Mouse (Mus musculus): ENCODE data around the gene Plpp4. TPM values are rescaled to one million over a fixed set of nuclear protein-coding genes. Genes with fewer than 3 reads are reported as not detected.

Gene Plpp4
- total and polyA plus RNA-seq, 3 experiments = not detected

DNA sequence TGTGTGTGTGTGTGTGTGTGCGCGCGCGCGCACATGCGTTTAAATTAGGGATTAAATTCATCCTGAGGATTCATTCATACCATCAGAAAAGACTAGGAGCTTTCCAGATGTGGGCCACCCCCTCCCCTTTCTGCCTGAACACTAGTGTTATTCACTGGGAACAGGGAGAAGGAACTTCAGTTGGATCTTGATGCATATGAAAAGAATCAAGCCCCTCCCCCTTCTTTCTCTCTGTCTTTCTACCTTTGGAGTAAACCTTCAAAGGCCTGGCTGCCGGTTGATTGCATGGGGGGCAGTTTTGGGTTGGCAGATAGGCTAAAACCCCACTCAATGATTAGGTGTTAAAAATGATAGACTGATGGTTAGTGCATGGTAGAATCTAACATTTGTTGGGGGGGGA, 1.5 kb downstream of the Plpp4 start:
- TF ChIP-seq E2F4 (IDR thresholded peaks at IDR 0.05; ENCODE audit: insufficient replicate concordance, low read depth, low read length) (no peak), PAX5 (IDR thresholded peaks at IDR 0.05; ENCODE audit: low read length) (no peak), ZNF384 (IDR thresholded peaks at IDR 0.05; ENCODE audit: low read depth, low read length) (no peak), USF1 (IDR thresholded peaks at IDR 0.05; ENCODE audit: low read depth, low read length) (no peak)
- in situ Hi-C loops (cut with MboI; ENCODE audit: low pct_ligation_motif_present, low pct_unique_long_range_greater_than_20kb, low sequenced_read_pairs) = no loop called here
- H3K36me3 ChIP-seq (replicated peaks in 1 of 2; ENCODE audit: control insufficient read depth in 1 of 2, insufficient read depth in 1 of 2, low read length in 1 of 2) = no peaks in the 10 kb centered on the region
- no peaks in the 10 kb centered on the region for H3K4me1 ChIP-seq (ENCODE audit: control insufficient read depth in 1 of 2, insufficient read depth in 2 of 2)
- H3K27me3 ChIP-seq (replicated peaks) = peaks cover 84% of the 10 kb centered on the region
- no peaks in the 10 kb centered on the region for H3K79me2 ChIP-seq (replicated peaks; ENCODE audit: control insufficient read depth, extremely low read depth, insufficient read depth, poor library complexity, severe bottlenecking)
- H3K9ac ChIP-seq (ENCODE audit: insufficient read depth, low read depth) = no peak overlapping the region
- DNase-seq (ENCODE audit: extremely low read depth) = no peak
- dilution Hi-C loops (cut with MboI; ENCODE audit: extremely low pct_ligation_motif_present, extremely low pct_unique_long_range_greater_than_20kb, low sequenced_read_pairs) = no loop called here
- no peak overlapping the region for H3K4me2 ChIP-seq (ENCODE audit: insufficient read depth, low read depth, poor library complexity, severe bottlenecking)
- no peak overlapping the region for H3K4me3 ChIP-seq (replicated peaks in 1 of 3; ENCODE audit: low read depth in 2 of 3, low read length in 2 of 3, poor library complexity in 1 of 3)
- no peak overlapping the region for H3K27ac ChIP-seq (ENCODE audit: insufficient read depth, low read depth)
- no peaks in the 10 kb centered on the region for H3K9me3 ChIP-seq (replicated peaks; ENCODE audit: low read length)

- no peaks in the 10 kb centered on the region for H3K4me1 ChIP-seq (ENCODE audit: control insufficient read depth in 1 of 2, insufficient read depth in 2 of 2)
- H3K9me3 ChIP-seq (replicated peaks; ENCODE audit: low read length) = no peaks in the 10 kb centered on the region
- H3K36me3 ChIP-seq (replicated peaks in 1 of 2; ENCODE audit: control insufficient read depth in 1 of 2, insufficient read depth in 1 of 2, low read length in 1 of 2) = no peaks in the 10 kb centered on the region
- no peak overlapping the region for H3K4me2 ChIP-seq (ENCODE audit: insufficient read depth, low read depth, poor library complexity, severe bottlenecking)
- TF ChIP-seq HCFC1 (IDR thresholded peaks at IDR 0.05; ENCODE audit: low read depth, low read length) (no peak), JUND (conservative IDR thresholded peaks at IDR 0.05; ENCODE audit: low read depth, low read length) (no peak), GABPA (IDR thresholded peaks at IDR 0.05; ENCODE audit: insufficient replicate concordance, low read depth, low read length) (no peak), MAX (IDR thresholded peaks at IDR 0.05; ENCODE audit: low read length) (no peak), ELF1 (IDR thresholded peaks at IDR 0.05; ENCODE audit: low read depth, low read length) (no peak), SMC3 (IDR thresholded peaks at IDR 0.05; ENCODE audit: low read depth, low read length) (no peak), PAX5 (IDR thresholded peaks at IDR 0.05; ENCODE audit: low read length) (no peak), NRF1 (IDR thresholded peaks at IDR 0.05; ENCODE audit: low read depth, low read length) (no peak), BHLHE40 (IDR thresholded peaks at IDR 0.05; ENCODE audit: low read depth, low read length) (no peak), KAT2A (IDR thresholded peaks at IDR 0.05; ENCODE audit: insufficient replicate concordance, low read length) (no peak), POLR2AphosphoS2 (IDR thresholded peaks at IDR 0.05; ENCODE audit: low read depth, low read length) (no peak), USF2 (conservative IDR thresholded peaks at IDR 0.05; ENCODE audit: low read depth, low read length) (no peak), EP300 (IDR thresholded peaks at IDR 0.05; ENCODE audit: low read length) (no peak), ZC3H11A (IDR thresholded peaks at IDR 0.05; ENCODE audit: low read depth, low read length) (no peak)
- H3K9ac ChIP-seq (ENCODE audit: insufficient read depth, low read depth) = no peak overlapping the region
- no peaks in the 10 kb centered on the region for H3K79me2 ChIP-seq (replicated peaks; ENCODE audit: control insufficient read depth, extremely low read depth, insufficient read depth, poor library complexity, severe bottlenecking)
- in situ Hi-C loops (cut with MboI; ENCODE audit: low pct_ligation_motif_present, low pct_unique_long_range_greater_than_20kb, low sequenced_read_pairs) = no loop called here
- no peak for DNase-seq (ENCODE audit: extremely low read depth)
- peaks cover 82% of the 10 kb centered on the region for H3K27me3 ChIP-seq (replicated peaks)
- dilution Hi-C loops (cut with MboI; ENCODE audit: extremely low pct_ligation_motif_present, extremely low pct_unique_long_range_greater_than_20kb, low sequenced_read_pairs) = no loop called here
- no peak overlapping the region for H3K4me3 ChIP-seq (replicated peaks in 1 of 3; ENCODE audit: low read depth in 2 of 3, low read length in 2 of 3, poor library complexity in 1 of 3)
- no peak overlapping the region for H3K27ac ChIP-seq (ENCODE audit: insufficient read depth, low read depth)
Measured at GRCm38 (mm10) chr7:129259195-129259594, 2.4 kb downstream of the Plpp4 start.
